Mouse (Mus musculus) gastrocnemius, postnatal 14 days (tissue): ENCODE data around the gene Amigo1. TPM values are rescaled to one million over a fixed set of nuclear protein-coding genes. Genes with fewer than 3 reads are reported as not detected.

Experiments
- DNase-seq: peaks from one replicate; pipeline ENCODE4 v3.0.0; 2021; ENCODE audit warnings: mixed read lengths
- intact Hi-C: fragments of 180-260 bp; cut with DNase I; formaldehyde crosslinking; loops from one replicate; pipeline ENCODE4 v1.15.1; 2025; ENCODE audit warnings: low total_unique reads
- total RNA-seq, 2 experiments: library from RNA; stranded (reverse); gene quantifications; 2 replicates each; pipeline ENCODE4 v1.2.3; 2021

Gene Amigo1
- total RNA-seq, 2 experiments from 2014 or later, result 23.9 to 31.1 TPM

- DNase-seq, result peak; percentile 66
- intact Hi-C loops, result no loop called here
Measured at GRCm38 (mm10) chr3:108174672-108175531, 11.2 kb upstream of the Amigo1 start.

GRCm38 (mm10) chr3:108178756-108179715, 7.1 kb upstream of the Amigo1 start:
- intact Hi-C loops, result no loop called here
- peak; percentile 50 for DNase-seq

GRCm38 (mm10) chr3:108180514-108180913, 5.6 kb upstream of the Amigo1 start:
- DNase-seq, result no peak
- intact Hi-C loops, result no loop called here

- intact Hi-C loops, result no loop called here
- no peak for DNase-seq
Measured at GRCm38 (mm10) chr3:108184742-108185141, 1.4 kb upstream of the Amigo1 start.

- no peak for DNase-seq
- intact Hi-C loops, result no loop called here
Measured at GRCm38 (mm10) chr3:108185460-108186097, 556 bp upstream of the Amigo1 start.

- no peak for DNase-seq
- intact Hi-C loops, result no loop called here
Measured at GRCm38 (mm10) chr3:108187111-108187795, 1.1 kb downstream of the Amigo1 start.

- intact Hi-C loops, result no loop called here
Measured at GRCm38 (mm10) chr3:108188716-108189490, 2.8 kb downstream of the Amigo1 start.

GRCm38 (mm10) chr3:108189897-108190296, 3.8 kb downstream of the Amigo1 start:
- no peak for DNase-seq
- intact Hi-C loops, result no loop called here

More at GRCm38 (mm10) chr3:108188716-108189490, 2.8 kb downstream of the Amigo1 start:
- no peak for DNase-seq

GRCm38 (mm10) chr3:108193686-108194085, 7.6 kb downstream of the Amigo1 start:
- intact Hi-C loops, result no loop called here
- no peak for DNase-seq

- no peak for DNase-seq
- intact Hi-C loops, result no loop called here
Measured at GRCm38 (mm10) chr3:108195287-108195686, 9.2 kb downstream of the Amigo1 start.

GRCm38 (mm10) chr3:108195941-108196590, 9.9 kb downstream of the Amigo1 start:
- DNase-seq, result no peak
- intact Hi-C loops, result no loop called here

GRCm38 (mm10) chr3:108197066-108197497, 10.9 kb downstream of the Amigo1 start:
- intact Hi-C loops, result no loop called here
- peak; percentile 69 for DNase-seq

GRCm38 (mm10) chr3:108199231-108199630, 13.1 kb downstream of the Amigo1 start:
- DNase-seq, result no peak
- intact Hi-C loops, result no loop called here

- peak; percentile 93 for DNase-seq
- intact Hi-C loops, result loop anchor here (5.0 kb wide), 1 partner anchor 33 kb away; no protein-coding TSS in a partner anchor
Measured at GRCm38 (mm10) chr3:108200329-108201323, 14.5 kb downstream of the Amigo1 start, which contains the start of gene Cyb561d1. Cyb561d1 (minus strand) TSS chr3:108201212.

GRCm38 (mm10) chr3:108202506-108202905, 16.4 kb downstream of the Amigo1 start:
- intact Hi-C loops, result loop anchor here (5.0 kb wide), 1 partner anchor 35 kb away; no protein-coding TSS in a partner anchor
- no peak for DNase-seq

GRCm38 (mm10) chr3:108203212-108203611, 17.1 kb downstream of the Amigo1 start:
- DNase-seq, result no peak
- intact Hi-C loops, result loop anchor here (5.0 kb wide), 1 partner anchor 36 kb away; no protein-coding TSS in a partner anchor
